Mouse (Mus musculus) embryonic facial prominence, embryonic 11.5 days (tissue): ENCODE results near the gene Tbc1d16. TPM values are rescaled to one million over a fixed set of nuclear protein-coding genes. Genes with fewer than 3 reads are reported as not detected.
A peak's percentile ranks its signal among the peaks of the same experiment; 100 is the strongest.
"Not testable (repeated sequence)": the region's sequence is repeated elsewhere in the genome, so short reads cannot be mapped to it uniquely, and the experiment has no call there.

Experiments
- ATAC-seq: fragments of 200-750 bp; cut with Nextera tagmentation; replicated peaks from 2 replicates; pipeline ENCODE4 v1.8.0; 2017; ENCODE audit warnings: low read depth; ENCODE audit not compliant: insufficient number of reproducible peaks, low FRiP score, low TSS enrichment
- DNase-seq: peaks from one replicate; pipeline ENCODE4 v3.0.0-alpha.2; 2015; ENCODE audit warnings: low spot score
- H3K27ac ChIP-seq: fragments of 300-500 bp; sonication (generic); replicated peaks from 2 replicates; pipeline ENCODE4 v1.5.1; 2014; ENCODE audit warnings: mild to moderate bottlenecking, low read depth, low read length, control low read depth
- H3K27me3 ChIP-seq: fragments of 300-500 bp; sonication (generic); 2 replicates; pipeline ENCODE4 v1.6.1; 2014; ENCODE audit warnings: mild to moderate bottlenecking, low read length, moderate library complexity, mixed read lengths; ENCODE audit not compliant: control insufficient read depth, insufficient read depth
- H3K36me3 ChIP-seq: fragments of 300-500 bp; sonication (generic); replicated peaks from 2 replicates; pipeline ENCODE4 v1.6.1; 2014; ENCODE audit warnings: low read depth, mild to moderate bottlenecking, low read length, moderate library complexity, mixed read lengths; ENCODE audit not compliant: control insufficient read depth, insufficient read depth
- H3K4me1 ChIP-seq: fragments of 300-500 bp; sonication (generic); 2 replicates; pipeline ENCODE4 v1.6.1; 2014; ENCODE audit warnings: low read length, mixed read lengths; ENCODE audit not compliant: control insufficient read depth, insufficient read depth
- H3K4me2 ChIP-seq: fragments of 300-500 bp; sonication (generic); 2 replicates; pipeline ENCODE4 v1.6.1; 2014; ENCODE audit warnings: low read depth, mild to moderate bottlenecking, control low read depth, low read length, moderate library complexity
- H3K4me3 ChIP-seq: fragments of 300-500 bp; sonication (generic); 2 replicates; pipeline ENCODE4 v1.5.1; 2014; ENCODE audit warnings: low read depth, low read length, control low read depth
- H3K9ac ChIP-seq: fragments of 300-500 bp; sonication (generic); replicated peaks from 2 replicates; pipeline ENCODE4 v1.6.1; 2014; ENCODE audit warnings: mild to moderate bottlenecking, control low read depth, low read length
- H3K9me3 ChIP-seq: fragments of 300-500 bp; sonication (generic); replicated peaks from 2 replicates; pipeline ENCODE4 v1.6.1; 2016; ENCODE audit warnings: mild to moderate bottlenecking, low read length, inconsistent platforms, mixed read lengths; ENCODE audit not compliant: control insufficient read depth
- WGBS: fragments of 180-500 bp; shearing (Covaris S2); extraction: QIAGEN DNeasy Blood & Tissue Kit; methylation state at CpG from one replicate; pipeline ENCODE4 v1.1.7; 2014; 5-methylcytosine and 5-hydroxymethylcytosine counted together
- polyA plus RNA-seq: library from polyadenylated mRNA; unstranded; fragments of >200 nt; fragmentation: Nextera tagmentation; extraction: Ambion mirVana; gene quantifications from 2 replicates; pipeline ENCODE4 v1.2.1, GENCODE M21; 2014

Gene Tbc1d16
- polyA plus RNA-seq, 1 experiment from 2014 or later: 9.5 TPM

- not testable (repeated sequence) for H3K9me3 ChIP-seq, H3K4me1 ChIP-seq, H3K9ac ChIP-seq, DNase-seq, H3K4me3 ChIP-seq, ATAC-seq, H3K27ac ChIP-seq, H3K27me3 ChIP-seq, H3K4me2 ChIP-seq, H3K36me3 ChIP-seq
- 88% methylated on average over 6 of the region's 6 CpGs for WGBS
These were observed 17.2 kb upstream of the Tbc1d16 start for GRCm38 (mm10) chr11:119245543-119245942.

GRCm38 (mm10) chr11:119239480-119239879 lies 11.2 kb upstream of the Tbc1d16 start:
- Histone ChIP-seq H3K4me3 (no peak overlapping the region), H3K36me3 (no peaks in the 10 kb centered on the region), H3K4me1 (no peaks in the 10 kb centered on the region), H3K9ac (no peak overlapping the region), H3K9me3 (no peaks in the 10 kb centered on the region), H3K27me3 (no peaks in the 10 kb centered on the region), H3K4me2 (no peak overlapping the region), H3K27ac (no peak overlapping the region)
- ATAC-seq (no peak), DNase-seq (no peak)
- 92% methylated on average over 12 of the region's 12 CpGs for WGBS

GRCm38 (mm10) chr11:119238305-119238721 lies 10.0 kb upstream of the Tbc1d16 start:
- Histone ChIP-seq H3K9me3 (no peaks in the 10 kb centered on the region), H3K4me1 (no peaks in the 10 kb centered on the region), H3K36me3 (no peaks in the 10 kb centered on the region), H3K4me3 (no peak overlapping the region), H3K9ac (no peak overlapping the region), H3K4me2 (peak overlapping the region; percentile 36), H3K27ac (no peak overlapping the region), H3K27me3 (no peaks in the 10 kb centered on the region)
- peak; percentile 63 for DNase-seq
- 0 out of 2 replicates have a peak, but pooled peaks have one; percentile 31 for ATAC-seq
- 23% methylated on average over 11 of the region's 11 CpGs for WGBS

GRCm38 (mm10) chr11:119237568-119238304 lies 9.4 kb upstream of the Tbc1d16 start:
- Histone ChIP-seq H3K36me3 (no peaks in the 10 kb centered on the region), H3K4me3 (0 out of 2 replicates have a peak overlapping the region, but pooled peaks have one; percentile 7), H3K9me3 (no peaks in the 10 kb centered on the region), H3K4me1 (no peaks in the 10 kb centered on the region), H3K27ac (no peak overlapping the region), H3K9ac (peak overlapping the region; percentile 19; the same call in 1 of the 2 replicates), H3K4me2 (peak overlapping the region; percentile 36), H3K27me3 (no peaks in the 10 kb centered on the region)
- ATAC-seq (peak; percentile 50; the same call in 1 of the 2 replicates), DNase-seq (peak; percentile 35)
- WGBS: 35% methylated on average over 20 of the region's 20 CpGs

- DNase-seq (no peak), ATAC-seq (no peak)
- no peak overlapping the region for H3K9ac ChIP-seq
- no peaks in the 10 kb centered on the region for H3K27me3 ChIP-seq
- H3K4me3 ChIP-seq: no peak overlapping the region
- H3K4me1 ChIP-seq: no peaks in the 10 kb centered on the region
- no peaks in the 10 kb centered on the region for H3K36me3 ChIP-seq
- H3K9me3 ChIP-seq: no peaks in the 10 kb centered on the region
- no peak overlapping the region for H3K27ac ChIP-seq
- WGBS: 49% methylated on average over 3 of the region's 3 CpGs
- H3K4me2 ChIP-seq: no peak overlapping the region
These were observed 8.7 kb upstream of the Tbc1d16 start for GRCm38 (mm10) chr11:119237007-119237406.

GRCm38 (mm10) chr11:119236354-119236753 lies 8.1 kb upstream of the Tbc1d16 start:
- DNase-seq: no peak
- no peak overlapping the region for H3K4me3 ChIP-seq
- H3K27ac ChIP-seq: no peak overlapping the region
- no peak overlapping the region for H3K4me2 ChIP-seq
- H3K36me3 ChIP-seq: no peaks in the 10 kb centered on the region
- H3K9ac ChIP-seq: no peak overlapping the region
- H3K27me3 ChIP-seq: no peaks in the 10 kb centered on the region
- ATAC-seq: no peak
- no peaks in the 10 kb centered on the region for H3K9me3 ChIP-seq
- 48% methylated on average over 8 of the region's 8 CpGs for WGBS
- H3K4me1 ChIP-seq: no peaks in the 10 kb centered on the region

- no peak for ATAC-seq
- Histone ChIP-seq H3K9ac (no peak overlapping the region), H3K36me3 (no peaks in the 10 kb centered on the region), H3K4me1 (no peaks in the 10 kb centered on the region), H3K27ac (no peak overlapping the region), H3K4me3 (no peak overlapping the region), H3K4me2 (no peak overlapping the region), H3K9me3 (no peaks in the 10 kb centered on the region), H3K27me3 (no peaks in the 10 kb centered on the region)
- DNase-seq: peak; percentile 79
- 79% methylated on average over 4 of the region's 4 CpGs for WGBS
These were observed 7.3 kb upstream of the Tbc1d16 start for GRCm38 (mm10) chr11:119235596-119235995.

GRCm38 (mm10) chr11:119234770-119235169 lies 6.5 kb upstream of the Tbc1d16 start:
- no peak for ATAC-seq
- no peak overlapping the region for H3K4me2 ChIP-seq
- 96% methylated on average over 10 of the region's 10 CpGs for WGBS

More at GRCm38 (mm10) chr11:119234770-119235169, 6.5 kb upstream of the Tbc1d16 start:
- H3K4me1 ChIP-seq: no peaks in the 10 kb centered on the region
- H3K9me3 ChIP-seq: no peaks in the 10 kb centered on the region
- no peak overlapping the region for H3K4me3 ChIP-seq
- H3K36me3 ChIP-seq: no peaks in the 10 kb centered on the region
- no peaks in the 10 kb centered on the region for H3K27me3 ChIP-seq
- no peak overlapping the region for H3K9ac ChIP-seq
- DNase-seq: no peak
- no peak overlapping the region for H3K27ac ChIP-seq
